Mouse (Mus musculus) bone marrow, adult 2 months (tissue): Measurements from ENCODE around the gene Vps39. TPM values are rescaled to one million over a fixed set of nuclear protein-coding genes. Genes with fewer than 3 reads are reported as not detected.

Source experiments
- H3K27ac ChIP-seq: fragments of 200-500 bp; 2 replicates; pipeline ENCODE4 v1.5.1; 2012; ENCODE audit warnings: low read depth, mild to moderate bottlenecking, control low read depth, inconsistent platforms, low read length; ENCODE audit not compliant: control insufficient read depth, poor library complexity, insufficient read depth
- H3K4me1 ChIP-seq: fragments of 200-500 bp; 2 replicates; pipeline ENCODE4 v1.6.1; 2011; ENCODE audit warnings: low read length; ENCODE audit not compliant: control insufficient read depth, insufficient read depth
- H3K4me3 ChIP-seq: fragments of 200-500 bp; replicated peaks from 2 replicates; pipeline ENCODE3; 2011; ENCODE audit warnings: mild to moderate bottlenecking, low read depth, low read length, control low read depth; ENCODE audit not compliant: control insufficient read depth
- CTCF ChIP-seq: fragments of 200-500 bp; IDR thresholded peaks from 2 replicates; pipeline ENCODE4 v1.5.1; 2011; ENCODE audit warnings: low read length, control low read depth; ENCODE audit not compliant: control insufficient read depth, insufficient read depth
- POLR2A ChIP-seq: fragments of 200-500 bp; IDR thresholded peaks from 2 replicates; pipeline ENCODE4 v1.6.1; 2011; ENCODE audit warnings: low read depth, mild to moderate bottlenecking, control low read depth, low read length, borderline replicate concordance; ENCODE audit not compliant: control insufficient read depth
- WGBS: fragments of 180-500 bp; shearing (Covaris S2); methylation state at CpG from one replicate; pipeline ENCODE4 v1.1.7; 2018; 5-methylcytosine and 5-hydroxymethylcytosine counted together
- polyA plus RNA-seq: library from polyadenylated mRNA; stranded (reverse); fragments of >200 nt; gene quantifications from 2 replicates; pipeline ENCODE4 v1.2.4, GENCODE M21; 2011; ENCODE audit warnings: low replicate concordance; ENCODE audit not compliant: missing spikeins, insufficient read depth, insufficient read length

Vps39 gene
- polyA plus RNA-seq, 1 experiment, result 28.4 TPM

DNA sequence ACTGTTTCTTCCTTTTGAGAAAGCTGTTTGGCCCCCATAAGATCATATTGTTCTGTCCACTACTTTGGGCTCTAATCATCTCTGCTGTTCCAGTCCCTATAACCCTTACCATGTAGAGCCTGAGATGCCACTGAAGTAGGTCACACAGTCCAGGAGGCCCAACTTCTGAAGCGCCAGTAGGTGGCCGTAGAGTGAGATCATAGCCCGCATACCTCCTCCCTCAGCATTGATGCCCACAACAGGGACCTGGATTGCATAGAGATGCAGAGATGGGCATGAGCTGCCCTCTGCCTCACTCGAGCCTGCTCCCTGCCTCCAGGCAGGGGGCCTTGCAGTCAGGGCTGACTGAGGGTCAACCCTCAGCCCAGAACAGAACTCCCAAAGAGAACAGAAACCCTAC lies 76.0 kb downstream of the Vps39 start:
- no peak overlapping the region for H3K27ac ChIP-seq
- peaks cover 2% of the 10 kb centered on the region for H3K4me1 ChIP-seq
- TF ChIP-seq POLR2A (no peak), CTCF (no peak)
- H3K4me3 ChIP-seq, result no peak overlapping the region
- 69% methylated on average over 4 of the region's 4 CpGs for WGBS

DNA sequence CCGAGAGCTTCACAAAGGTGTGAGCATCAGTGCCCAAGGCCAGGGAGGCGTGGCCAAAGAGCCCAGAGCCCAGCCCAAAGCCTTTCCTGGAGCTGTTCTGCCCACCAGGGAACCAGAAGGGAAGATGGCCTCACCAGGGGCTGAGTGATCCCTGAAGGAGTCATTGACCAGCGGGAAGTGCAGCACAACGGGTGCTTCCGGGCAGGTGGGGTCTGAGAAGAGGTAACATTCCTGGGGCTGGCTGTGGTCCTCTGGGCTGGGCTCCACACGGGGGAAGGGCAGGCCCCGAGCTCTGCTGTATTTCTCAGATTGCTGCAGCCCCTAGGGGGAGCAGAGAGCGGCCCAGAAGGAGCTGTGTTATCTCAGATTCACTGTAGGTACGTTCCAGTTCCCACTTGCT lies 84.3 kb downstream of the Vps39 start:
- no peaks in the 10 kb centered on the region for H3K4me1 ChIP-seq

More for the DNA sequence above, 84.3 kb downstream of the Vps39 start:
- H3K4me3 ChIP-seq, result no peak overlapping the region
- WGBS, result 6% methylated on average over 9 of the region's 9 CpGs
- TF ChIP-seq CTCF (no peak), POLR2A (no peak)
- H3K27ac ChIP-seq, result no peak overlapping the region

Other genes with a start within 250 kb of the Vps39 start
- gene Ehd4, start 198.5 kb downstream of the Vps39 start, polyA plus RNA-seq, result 15.4 and 23.7 TPM in 2 replicates
- not detected in 2 replicates for gene Pla2g4e, start 107.8 kb downstream of the Vps39 start, polyA plus RNA-seq
- gene Pla2g4d, start 63.9 kb downstream of the Vps39 start, polyA plus RNA-seq, result not detected in 2 replicates
- not detected in 2 replicates for gene Pla2g4f, start 39.0 kb downstream of the Vps39 start, polyA plus RNA-seq
- gene Ganc, start 50.8 kb upstream of the Vps39 start, polyA plus RNA-seq, result 5.3 and 8.0 TPM in 2 replicates
- gene Tmem87a, start 51.0 kb upstream of the Vps39 start, polyA plus RNA-seq, result 19.3 and 36.3 TPM in 2 replicates
- 6.5 and 10.7 TPM in 2 replicates for gene Capn3, start 102.9 kb upstream of the Vps39 start, polyA plus RNA-seq
- gene Zfp106, start 210.7 kb upstream of the Vps39 start, polyA plus RNA-seq, result 19.1 and 27.3 TPM in 2 replicates
- 21.6 and 44.5 TPM in 2 replicates for gene Snap23, start 214.5 kb upstream of the Vps39 start, polyA plus RNA-seq